Mouse (Mus musculus): ENCODE results near the gene March8.

GRCm38 (mm10) chr6:116410436-116410835, 72.6 kb downstream of the March8 start:
- TF ChIP-seq POLR2A (IDR thresholded peaks at IDR 0.05; ENCODE audit: control insufficient read depth in 1 of 2, insufficient read depth in 1 of 2, low read depth in 1 of 2, low read length in 2 of 2, poor library complexity in 1 of 2) (no peak), GATA1 (IDR thresholded peaks at IDR 0.05; ENCODE audit: low read depth, low read length) (no peak), MAX (IDR thresholded peaks at IDR 0.05; ENCODE audit: low read length) (no peak), ZC3H11A (IDR thresholded peaks at IDR 0.05; ENCODE audit: low read depth, low read length) (no peak), RCOR1 (IDR thresholded peaks at IDR 0.05; ENCODE audit: low read depth, low read length) (no peak), SIN3A (IDR thresholded peaks at IDR 0.05; ENCODE audit: low read length) (no peak), CTCF (IDR thresholded peaks at IDR 0.05 in 2 of 3, conservative IDR thresholded peaks at IDR 0.05 in 1 of 3; ENCODE audit: control insufficient read depth in 1 of 3, insufficient read depth in 1 of 3, low read depth in 2 of 3, low read length in 3 of 3, poor library complexity in 1 of 3, severe bottlenecking in 1 of 3) (no peak)

Data from MEL (cell line).